23 mouse cellular contexts compared by ENCODE assay signal in the genomic region with DNA sequence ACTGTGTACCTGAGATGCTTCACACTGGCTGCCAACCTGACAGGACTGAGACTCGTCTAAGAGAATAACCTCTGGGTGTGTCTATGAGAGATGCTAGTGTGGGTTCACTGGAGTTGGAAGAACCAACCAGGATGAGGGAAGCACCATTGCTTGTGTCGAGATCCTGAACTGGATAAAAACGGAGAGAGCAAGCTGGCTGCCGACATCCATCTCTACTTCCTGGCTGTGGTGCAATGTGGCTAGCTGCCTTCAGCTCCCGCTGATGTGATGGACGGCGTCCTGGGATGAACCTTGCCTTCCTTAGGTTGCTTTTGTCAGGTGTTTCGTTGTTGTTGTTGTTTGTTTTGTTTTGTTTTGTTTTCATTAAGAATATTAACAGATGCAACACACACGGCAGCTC. TPM values are rescaled to one million over a fixed set of nuclear protein-coding genes. Genes with fewer than 3 reads are reported as not detected.
DNase-seq lines count a peak whose midpoint lies in the region; TF ChIP-seq lines count a peak whose summit lies in the region.
"Had no signal": no experiment of that assay in that cellular context is flagged by ENCODE, and none has a peak within 500 bp of the region (broad histone marks: within the 10 kb centered on the region; RNA-seq: fewer than 3 reads in every experiment).

No protein-coding gene starts in this region.

- H3K4me3 ChIP-seq in gastrocnemius, adult 2 months = peak overlapping the region; percentile 51; the same call in 1 of the 2 replicates
- no peak overlapping the region for H3K4me3 ChIP-seq in layer of hippocampus, adult 2 months
- H3K4me3 ChIP-seq in olfactory bulb, adult 2 months (ENCODE audit: insufficient read depth, low read depth, low read length) = no peak overlapping the region
- H3K4me3 ChIP-seq: embryonic facial prominence, embryonic 12.5 days; myocyte; neural tube, embryonic 12.5 days had no signal

- DNase-seq in cerebellum, adult 11-12 months = peak; percentile 49
- DNase-seq in cerebellum, adult 9-10 months = no peak
- peak; percentile 63 for DNase-seq in gastrocnemius, adult 2 months
- no peak for DNase-seq in gastrocnemius, postnatal 36 days
- DNase-seq in layer of hippocampus, adult 2 months (ENCODE audit: low spot score in 2 of 2) = no peak
- DNase-seq in layer of hippocampus, postnatal 10 days (ENCODE audit: low spot score in 2 of 2) = no peak
- no peak for DNase-seq in embryo, embryonic 10 days (ENCODE audit: low spot score)
- DNase-seq: adrenal gland, adult 8-10 months; embryo, embryonic 11 days; kidney, adult 11 months; layer of hippocampus, postnatal 36 days; liver; lung, adult 2 months; lung, postnatal 10 days; right cerebral cortex, postnatal 4 days; thymus, adult 2 months; thymus, postnatal 36 days had no signal

- peak overlapping the region; percentile 98 for H3K27ac ChIP-seq in gastrocnemius, adult 2 months
- H3K27ac ChIP-seq in layer of hippocampus, adult 2 months = peak overlapping the region; percentile 92; the same call in 1 of the 2 replicates
- H3K27ac ChIP-seq in olfactory bulb, adult 2 months (ENCODE audit: insufficient read depth, low read depth, low read length) = 0 out of 2 replicates have a peak overlapping the region, but pooled peaks have one; percentile 14
- H3K27ac ChIP-seq: embryonic facial prominence, embryonic 12.5 days; hindbrain, embryonic 14.5 days; liver, embryonic 14.5 days; neural tube, embryonic 12.5 days had no signal

- peaks cover 45% of the 10 kb centered on the region for H3K4me1 ChIP-seq in olfactory bulb, adult 2 months (ENCODE audit: control insufficient read depth, insufficient read depth, low read length)

- TF ChIP-seq CTCF in gastrocnemius, adult 2 months (IDR thresholded peaks at IDR 0.05) = no peak
- TF ChIP-seq CTCF in layer of hippocampus, adult 2 months (conservative IDR thresholded peaks at IDR 0.05) = no peak
- TF ChIP-seq CTCF in olfactory bulb, adult 2 months (IDR thresholded peaks at IDR 0.05; ENCODE audit: insufficient read depth, low read depth, low read length) = no peak

- intact Hi-C loops in gastrocnemius, adult 2 months (cut with DNase I) = loop anchor here (2.0 kb wide), 1 partner anchor 49 kb away; no protein-coding TSS in a partner anchor
- intact Hi-C loops in gastrocnemius, postnatal 36 days (cut with DNase I) = no loop called here

- 62% methylated on average over 9 of the region's 9 CpGs for WGBS in olfactory bulb, adult 2 months

- TF ChIP-seq POLR2A in olfactory bulb, adult 2 months (IDR thresholded peaks at IDR 0.05; ENCODE audit: insufficient read depth, low read depth, low read length) = no peak

RNA-seq across cellular contexts. Expression of a gene that starts 52.0 kb away (rescaled TPM):
- 10 to 100 TPM; 57.5 to 97.5 TPM for total RNA-seq in gastrocnemius, adult 2 months (2021)
- total RNA-seq in gastrocnemius, postnatal 36 days (2021) = 10 to 100 TPM; 80.5 to 83.4 TPM
- total RNA-seq in layer of hippocampus, adult 2 months (2021) = 10 to 100 TPM; 70.3 to 82.5 TPM
- 100 to 1,000 TPM; 288 to 295 TPM for total RNA-seq in layer of hippocampus, postnatal 10 days (2021)
- not detected in 2 replicates for polyA plus RNA-seq in olfactory bulb, adult 2 months (2012; ENCODE audit: insufficient read depth, insufficient read length, low replicate concordance, missing spikeins)

Comparison
In these comparisons a context has a peak if more than half of its experiments do, and no peak if none do; other contexts are left out.
1. DNase-seq: peak in cerebellum, adult 11-12 months (single experiment) and gastrocnemius, adult 2 months (single experiment); none in cerebellum, adult 9-10 months (single experiment), gastrocnemius, postnatal 36 days (0 of 2), layer of hippocampus, adult 2 months (0 of 2), layer of hippocampus, postnatal 10 days (0 of 2) and embryo, embryonic 10 days (single experiment).
2. H3K27ac ChIP-seq: peak in every context shown above with its lines; median percentile 98 in gastrocnemius, adult 2 months; 92 in layer of hippocampus, adult 2 months; 14 in olfactory bulb, adult 2 months.